Comparison of ENCODE assay signal across 8 mouse cellular contexts in genomic region chr10:40733291-40733690, GRCm38 (mm10). TPM values are rescaled to one million over a fixed set of nuclear protein-coding genes. Genes with fewer than 3 reads are reported as not detected.
"Had no signal": no experiment of that assay in that cellular context is flagged by ENCODE, and none has a peak within 500 bp of the region (broad histone marks: within the 10 kb centered on the region; RNA-seq: fewer than 3 reads in every experiment).

No protein-coding gene starts in this region.

- DNase-seq: kidney, adult 8-10 months; kidney, postnatal 25 days; left cerebral cortex, postnatal 4 days; lung, adult 18-20 months; thymus, adult 2 months; thymus, postnatal 25 days had no signal

RNA-seq across cellular contexts. Expression of gene Mettl24, which starts 50.2 kb away (rescaled TPM):
- total RNA-seq: liver, adult 2 months; megakaryocyte-erythroid progenitor cell, adult 5-6 weeks had no signal
